Mouse (Mus musculus) olfactory bulb, adult 2 months (tissue): ENCODE measurements around the gene Nol4l. TPM values are rescaled to one million over a fixed set of nuclear protein-coding genes. Genes with fewer than 3 reads are reported as not detected.

ENCODE experiments used
- H3K27ac ChIP-seq: fragments of 200-500 bp; 2 replicates; pipeline ENCODE4 v1.5.1; 2012; ENCODE audit warnings: low read depth, low read length; ENCODE audit not compliant: insufficient read depth
- H3K4me1 ChIP-seq: fragments of 200-500 bp; 2 replicates; pipeline ENCODE4 v1.6.1; 2012; ENCODE audit warnings: low read length; ENCODE audit not compliant: control insufficient read depth, insufficient read depth
- H3K4me3 ChIP-seq: fragments of 200-500 bp; 2 replicates; pipeline ENCODE4 v1.5.1; 2012; ENCODE audit warnings: mild to moderate bottlenecking, low read depth, low read length, moderate library complexity; ENCODE audit not compliant: insufficient read depth
- CTCF ChIP-seq: fragments of 200-500 bp; IDR thresholded peaks from 2 replicates; pipeline ENCODE4 v1.5.1; 2012; ENCODE audit warnings: low read depth, mild to moderate bottlenecking, low read length, moderate library complexity; ENCODE audit not compliant: insufficient read depth
- POLR2A ChIP-seq: fragments of 200-500 bp; IDR thresholded peaks from 2 replicates; pipeline ENCODE4 v1.6.1; 2012; ENCODE audit warnings: mild to moderate bottlenecking, low read depth, low read length, moderate library complexity; ENCODE audit not compliant: insufficient read depth
- WGBS: fragments of 180-500 bp; shearing (Covaris S2); methylation state at CpG from one replicate; pipeline ENCODE4 v1.1.7; 2018; 5-methylcytosine and 5-hydroxymethylcytosine counted together
- polyA plus RNA-seq: library from polyadenylated mRNA; stranded (reverse); fragments of >200 nt; gene quantifications from 2 replicates; pipeline ENCODE4 v1.2.4, GENCODE M21; 2012; ENCODE audit warnings: low replicate concordance; ENCODE audit not compliant: missing spikeins, insufficient read depth, insufficient read length

Nol4l gene
- polyA plus RNA-seq, 1 experiment, result 194 TPM

GRCm38 (mm10) chr2:153434880-153435831 lies 94.6 kb downstream of the Nol4l start:
- Histone ChIP-seq H3K27ac (no peak overlapping the region), H3K4me3 (no peak overlapping the region), H3K4me1 (peaks cover 36% of the 10 kb centered on the region)
- TF ChIP-seq POLR2A, result no peak
- no peak for TF ChIP-seq CTCF
- 54% methylated on average over 9 of the region's 9 CpGs for WGBS

- Histone ChIP-seq H3K4me3 (no peak overlapping the region), H3K27ac (no peak overlapping the region), H3K4me1 (peaks cover 38% of the 10 kb centered on the region)
- 59% methylated on average over 3 of the region's 3 CpGs for WGBS
- TF ChIP-seq CTCF (no peak), POLR2A (no peak)
Measured at GRCm38 (mm10) chr2:153433859-153434258, 95.9 kb downstream of the Nol4l start.

GRCm38 (mm10) chr2:153432492-153432891 lies 97.3 kb downstream of the Nol4l start:
- TF ChIP-seq CTCF (no peak), POLR2A (no peak)
- H3K27ac ChIP-seq, result no peak overlapping the region
- H3K4me1 ChIP-seq, result peaks cover 40% of the 10 kb centered on the region
- 72% methylated on average over 7 of the region's 7 CpGs for WGBS
- H3K4me3 ChIP-seq, result no peak overlapping the region

- Histone ChIP-seq H3K4me3 (no peak overlapping the region), H3K4me1 (peaks cover 28% of the 10 kb centered on the region), H3K27ac (no peak overlapping the region)
- 94% methylated on average over 1 of the region's 1 CpGs for WGBS
- TF ChIP-seq POLR2A (no peak), CTCF (no peak)
Measured at GRCm38 (mm10) chr2:153430571-153430970, 99.2 kb downstream of the Nol4l start.

- H3K4me3 ChIP-seq, result no peak overlapping the region
- no peak overlapping the region for H3K27ac ChIP-seq
- H3K4me1 ChIP-seq, result peaks cover 30% of the 10 kb centered on the region
- 32% methylated on average over 2 of the region's 2 CpGs for WGBS
- no peak for TF ChIP-seq POLR2A
- no peak for TF ChIP-seq CTCF
Measured at GRCm38 (mm10) chr2:153428485-153428884, 101.3 kb downstream of the Nol4l start.

- 49% methylated on average over 2 of the region's 2 CpGs for WGBS
- Histone ChIP-seq H3K4me3 (no peak overlapping the region), H3K27ac (no peak overlapping the region), H3K4me1 (peaks cover 32% of the 10 kb centered on the region)
- TF ChIP-seq POLR2A (no peak), CTCF (no peak)
Measured at GRCm38 (mm10) chr2:153426931-153427330, 102.8 kb downstream of the Nol4l start.

GRCm38 (mm10) chr2:153425998-153426670 lies 103.6 kb downstream of the Nol4l start:
- peaks cover 33% of the 10 kb centered on the region for H3K4me1 ChIP-seq

GRCm38 (mm10) chr2:153425124-153425844 lies 104.5 kb downstream of the Nol4l start:
- Histone ChIP-seq H3K4me3 (no peak overlapping the region), H3K4me1 (peaks cover 33% of the 10 kb centered on the region), H3K27ac (no peak overlapping the region)
- TF ChIP-seq POLR2A (no peak), CTCF (no peak)
- 93% methylated on average over 4 of the region's 4 CpGs for WGBS

More at GRCm38 (mm10) chr2:153425998-153426670, 103.6 kb downstream of the Nol4l start:
- WGBS, result 62% methylated on average over 9 of the region's 9 CpGs
- TF ChIP-seq CTCF, result no peak
- TF ChIP-seq POLR2A, result no peak
- H3K4me3 ChIP-seq, result no peak overlapping the region
- H3K27ac ChIP-seq, result no peak overlapping the region
